Mouse (Mus musculus) CD4-positive, CD25-positive, alpha-beta regulatory T cell, adult 2 months (primary cell): Measurements from ENCODE around the gene Prl7a1.

ENCODE experiments used
- DNase-seq: peaks from one replicate; pipeline ENCODE4 v3.0.0-alpha.2; 2012; ENCODE audit warnings: low read depth, low spot score

Prl7a1 gene

DNA sequence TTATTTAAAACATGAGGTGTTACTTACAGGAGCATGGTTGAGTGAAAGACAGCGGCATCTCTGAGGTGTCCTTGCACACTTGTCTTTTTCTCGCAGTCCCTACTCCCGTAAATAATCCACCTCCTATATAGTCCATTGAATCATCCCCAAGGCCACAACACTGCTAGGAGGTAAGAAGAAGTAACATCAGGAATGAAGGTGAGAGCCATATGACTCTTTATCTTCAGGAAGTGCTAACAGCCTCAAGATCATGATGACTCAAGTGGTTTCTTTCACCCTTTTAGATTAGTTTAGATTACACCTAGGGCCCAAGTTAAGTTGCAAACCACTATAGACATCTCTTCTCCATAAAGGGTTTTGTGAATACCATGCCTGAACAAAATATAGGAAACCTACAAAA is at the start of gene Prl7a1:
Prl7a1 (minus strand) TSS at position 101 of the 400 bp plus-strand sequence.
- no peak for DNase-seq

GRCm38 (mm10) chr13:27667936-27668335 is 25.6 kb upstream of the Prl7a1 start, which contains the start of gene Prl7a2:
TSS of gene Prl7a2 (minus strand) at chr13:27668036.
- DNase-seq = no peak

GRCm38 (mm10) chr13:27660747-27661146 is 18.5 kb upstream of the Prl7a1 start:
- DNase-seq = no peak

GRCm38 (mm10) chr13:27610482-27610881 is 31.8 kb downstream of the Prl7a1 start, which contains the start of gene Prl7b1:
TSS of gene Prl7b1 (minus strand) at chr13:27610582.
- DNase-seq = no peak
